Mouse (Mus musculus) erythroblast, adult 5-6 weeks (primary cell): ENCODE data around the gene Rbfox1. TPM values are rescaled to one million over a fixed set of nuclear protein-coding genes. Genes with fewer than 3 reads are reported as not detected.

ENCODE experiments used
- ATAC-seq: replicated peaks from 2 replicates; pipeline ENCODE4 v1.8.0; 2016; ENCODE audit warnings: moderate number of reproducible peaks, mild to moderate bottlenecking, moderate TSS enrichment, inconsistent platforms; ENCODE audit not compliant: poor library complexity, low FRiP score, severe bottlenecking
- total RNA-seq, 2 experiments: library from RNA; stranded (forward) in 1 of 2; stranded (reverse) in 1 of 2; fragments of 150-400 nt in 1 of 2; fragments of 200-764, 138-1000 nt in 1 of 2; gene quantifications; 2 replicates each; pipeline versions ENCODE4 v1.2.3 to v1.2.4; 2015 to 2017; ENCODE audit warnings: low replicate concordance in 2 of 2

The Rbfox1 gene
- total RNA-seq, 2 experiments from 2014 or later = not detected

DNA sequence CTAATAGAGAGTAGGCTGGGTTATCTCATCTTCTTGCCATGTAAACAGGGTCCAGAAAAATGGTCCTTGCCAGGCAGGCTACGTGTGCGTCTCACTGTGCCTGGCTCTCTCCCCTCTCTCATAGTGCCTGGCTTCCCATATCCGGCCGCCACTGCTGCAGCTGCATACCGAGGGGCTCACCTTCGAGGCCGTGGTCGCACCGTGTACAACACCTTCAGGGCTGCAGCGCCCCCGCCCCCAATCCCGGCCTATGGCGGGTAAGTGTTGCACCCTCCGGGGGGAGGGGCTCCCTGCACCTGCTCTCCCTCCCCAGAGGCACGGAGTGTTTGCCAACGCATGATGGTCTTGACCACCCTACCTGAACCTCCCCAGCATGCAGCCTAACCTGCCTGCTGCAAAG lies 1467.7 kb downstream of the Rbfox1 start:
- no peak for ATAC-seq

- no peak for ATAC-seq
Observed at GRCm38 (mm10) chr16:7354116-7354515, 1469.0 kb downstream of the Rbfox1 start.

DNA sequence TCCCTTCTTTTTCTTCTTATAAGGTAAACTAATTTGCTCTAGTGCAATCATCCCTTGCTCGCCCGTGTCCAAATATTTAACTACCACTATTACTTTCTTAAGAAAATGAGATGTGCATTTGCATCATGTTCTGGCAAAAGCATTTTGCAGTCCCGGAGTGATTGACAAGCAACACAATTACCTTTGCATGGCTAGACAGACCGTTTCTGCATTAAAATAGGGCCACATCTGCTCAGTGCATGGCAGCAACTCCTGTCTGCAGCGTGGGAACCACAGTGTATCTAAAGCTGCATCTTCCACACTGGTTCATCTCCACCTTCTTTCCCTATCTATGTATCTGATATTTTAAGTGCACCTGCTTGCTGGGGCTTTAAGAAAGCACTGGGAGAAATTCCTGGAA lies 1473.9 kb downstream of the Rbfox1 start:
- no peak for ATAC-seq

DNA sequence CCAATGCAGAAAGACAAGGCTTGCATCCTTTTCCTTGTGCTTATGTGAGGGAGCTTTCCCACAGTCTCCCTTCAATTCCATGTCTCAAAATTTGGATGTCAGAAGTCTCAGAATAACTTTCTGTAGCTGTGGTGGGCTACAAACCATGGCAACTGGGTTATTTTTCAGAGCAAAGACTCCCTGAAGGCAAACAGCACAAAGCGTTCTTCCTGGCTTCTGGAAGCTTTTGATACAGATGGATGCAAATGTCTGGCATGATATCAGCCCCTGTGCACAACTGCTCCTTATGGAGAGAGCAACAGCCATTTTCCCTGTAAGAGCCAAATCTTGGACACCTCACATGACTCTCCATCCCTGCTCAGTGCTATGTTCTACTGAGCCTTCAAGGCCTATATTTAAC lies 1475.6 kb downstream of the Rbfox1 start:
- ATAC-seq = no peak

GRCm38 (mm10) chr16:7365878-7366277 lies 1480.7 kb downstream of the Rbfox1 start:
- ATAC-seq = no peak

GRCm38 (mm10) chr16:7374146-7374545 lies 1489.0 kb downstream of the Rbfox1 start:
- no peak for ATAC-seq

GRCm38 (mm10) chr16:7374674-7375073 lies 1489.5 kb downstream of the Rbfox1 start:
- ATAC-seq = no peak

DNA sequence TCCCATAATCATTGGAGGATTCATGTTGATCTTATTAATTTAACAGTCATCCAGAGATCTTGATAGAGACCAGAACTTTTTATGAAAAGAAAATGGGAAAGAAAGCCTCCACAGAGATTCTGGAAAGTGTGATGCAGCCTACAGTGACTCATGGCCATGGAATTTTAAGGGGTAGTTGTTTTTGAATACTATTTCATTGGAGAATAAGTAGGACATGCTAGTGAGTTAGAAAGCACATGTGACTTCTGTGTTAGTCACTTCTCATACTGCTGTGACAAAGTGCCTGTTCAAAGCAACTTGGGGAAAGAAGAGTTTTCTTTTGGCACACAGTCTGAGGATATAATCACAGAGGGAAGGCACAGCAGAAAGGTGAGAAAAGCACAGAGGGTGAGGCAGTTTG lies 1510.9 kb downstream of the Rbfox1 start:
- no peak for ATAC-seq

DNA sequence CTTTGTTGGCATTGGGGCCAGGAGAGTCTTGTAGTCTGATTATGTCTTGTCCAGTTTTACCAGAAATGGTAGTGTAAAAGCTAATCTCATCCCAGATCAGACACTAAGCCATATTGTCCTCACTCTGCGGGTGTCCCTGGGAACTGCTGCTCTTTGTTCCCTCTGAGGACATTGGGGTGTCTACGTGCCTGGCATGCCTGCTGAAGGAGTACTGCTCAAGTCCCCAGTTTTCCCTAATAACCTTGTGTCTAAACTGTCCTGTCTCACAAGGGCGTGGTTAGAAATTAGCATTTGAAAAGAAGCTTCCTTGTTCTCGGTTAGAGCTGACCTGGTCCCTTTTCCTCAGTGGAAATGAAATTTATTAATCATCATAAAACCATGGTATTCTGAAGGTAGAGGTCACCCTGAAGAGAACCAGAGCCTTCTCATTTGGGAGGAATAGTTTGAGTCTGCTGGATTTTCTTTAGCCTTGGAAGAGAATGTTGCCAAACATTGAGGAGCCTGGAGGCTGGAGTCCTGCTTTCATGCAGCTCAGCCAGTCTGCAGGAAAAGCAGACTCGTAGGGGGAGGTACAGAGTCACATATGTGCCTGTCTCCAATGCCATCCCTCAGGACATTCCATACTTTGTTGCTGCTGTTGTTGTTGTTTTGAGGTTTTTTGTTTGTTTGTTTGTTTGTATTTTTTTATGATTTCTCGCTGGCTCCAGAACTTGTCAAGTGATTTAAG lies 1519.8 kb downstream of the Rbfox1 start:
- no peak for ATAC-seq

DNA sequence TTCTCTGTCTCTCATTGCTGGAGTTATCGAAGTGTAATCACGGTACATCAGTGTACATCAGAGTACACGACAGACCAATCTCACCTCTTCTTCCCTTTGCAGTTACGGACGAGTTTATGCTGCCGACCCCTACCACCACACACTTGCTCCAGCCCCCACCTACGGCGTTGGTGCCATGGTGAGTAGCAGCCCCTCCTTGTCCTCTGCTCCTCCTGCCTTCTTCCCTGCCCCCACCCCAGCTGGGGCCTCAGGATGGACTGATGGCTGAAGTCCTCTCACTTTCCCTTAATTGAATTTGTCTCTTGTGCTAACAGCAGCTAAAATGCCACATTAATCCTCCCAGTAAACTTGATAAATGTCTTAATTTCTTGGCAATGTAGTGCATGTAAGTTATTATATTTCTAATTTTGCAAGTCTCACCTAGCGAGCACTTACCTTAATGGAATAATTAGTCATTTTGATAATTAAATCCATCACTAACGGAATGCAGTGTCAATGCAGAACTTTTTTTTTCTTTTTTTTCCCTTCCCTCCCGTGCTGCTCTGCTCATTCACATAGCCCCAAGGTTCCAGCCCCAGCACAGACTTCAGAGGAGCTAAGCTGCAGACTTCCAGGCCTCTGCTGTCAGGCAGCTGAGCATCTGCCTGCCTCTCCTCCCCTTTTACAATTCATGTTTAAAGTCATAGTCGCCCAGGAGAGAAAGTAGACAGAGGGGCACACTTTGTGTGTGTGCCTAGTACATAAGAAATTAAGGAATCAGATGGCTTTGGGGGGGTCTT lies 1522.9 kb downstream of the Rbfox1 start:
- ATAC-seq = no peak

- no peak for ATAC-seq
Observed at GRCm38 (mm10) chr16:7419655-7420281, 1534.6 kb downstream of the Rbfox1 start.

DNA sequence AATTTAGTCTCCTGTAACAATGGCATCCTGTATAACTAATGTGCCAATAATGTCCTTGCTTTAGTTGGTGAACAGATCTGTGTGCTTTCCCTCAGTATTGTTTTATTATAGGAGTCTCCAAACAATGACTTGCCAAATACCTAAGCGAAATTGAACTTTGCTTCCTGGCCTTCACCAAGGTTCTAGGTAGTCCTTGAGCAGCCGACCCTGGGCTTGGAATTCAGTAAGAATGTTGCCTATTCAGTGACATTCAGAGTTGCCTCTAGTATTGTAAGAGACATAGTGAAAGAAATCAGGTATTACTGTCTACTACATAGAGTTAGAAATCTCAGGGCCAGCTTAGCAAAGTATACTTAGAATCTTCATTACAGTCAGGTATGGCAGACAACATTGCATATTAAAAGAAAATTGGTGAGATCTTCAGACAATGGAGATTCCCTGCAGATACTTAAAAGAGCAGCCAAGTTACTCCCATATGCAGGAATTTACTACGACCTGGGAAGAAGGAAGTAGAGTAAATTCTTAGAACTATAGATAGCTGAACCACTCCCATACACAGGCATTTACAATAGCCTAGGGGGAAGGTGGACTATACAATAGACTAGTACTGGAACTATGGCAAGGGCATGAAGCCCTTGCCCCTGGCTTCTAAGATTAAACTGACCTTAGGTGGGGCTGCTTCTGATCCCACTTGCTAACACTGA lies 1540.4 kb downstream of the Rbfox1 start:
- no peak for ATAC-seq

DNA sequence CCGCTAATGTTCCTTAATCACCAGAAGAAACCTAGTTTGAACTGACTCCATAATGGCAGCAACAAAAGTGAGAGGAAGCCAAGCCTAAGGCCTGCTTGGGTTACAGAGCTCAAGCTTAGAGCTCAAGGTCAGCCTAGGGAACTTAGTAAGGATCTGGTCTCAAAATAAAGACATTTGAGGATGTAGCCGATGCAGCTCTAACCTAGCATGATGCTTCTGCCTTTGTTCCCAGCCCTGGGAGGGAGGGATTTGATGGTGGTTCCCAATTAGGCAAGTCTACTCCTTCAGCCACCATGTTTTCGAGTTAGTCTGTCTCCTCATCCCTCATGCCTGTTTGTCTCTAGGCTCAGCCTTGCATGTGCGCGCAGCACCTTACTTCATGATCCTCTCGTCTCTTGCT lies 1548.1 kb downstream of the Rbfox1 start:
- no peak for ATAC-seq

GRCm38 (mm10) chr16:7446791-7447290 lies 1561.7 kb downstream of the Rbfox1 start:
- no peak for ATAC-seq

DNA sequence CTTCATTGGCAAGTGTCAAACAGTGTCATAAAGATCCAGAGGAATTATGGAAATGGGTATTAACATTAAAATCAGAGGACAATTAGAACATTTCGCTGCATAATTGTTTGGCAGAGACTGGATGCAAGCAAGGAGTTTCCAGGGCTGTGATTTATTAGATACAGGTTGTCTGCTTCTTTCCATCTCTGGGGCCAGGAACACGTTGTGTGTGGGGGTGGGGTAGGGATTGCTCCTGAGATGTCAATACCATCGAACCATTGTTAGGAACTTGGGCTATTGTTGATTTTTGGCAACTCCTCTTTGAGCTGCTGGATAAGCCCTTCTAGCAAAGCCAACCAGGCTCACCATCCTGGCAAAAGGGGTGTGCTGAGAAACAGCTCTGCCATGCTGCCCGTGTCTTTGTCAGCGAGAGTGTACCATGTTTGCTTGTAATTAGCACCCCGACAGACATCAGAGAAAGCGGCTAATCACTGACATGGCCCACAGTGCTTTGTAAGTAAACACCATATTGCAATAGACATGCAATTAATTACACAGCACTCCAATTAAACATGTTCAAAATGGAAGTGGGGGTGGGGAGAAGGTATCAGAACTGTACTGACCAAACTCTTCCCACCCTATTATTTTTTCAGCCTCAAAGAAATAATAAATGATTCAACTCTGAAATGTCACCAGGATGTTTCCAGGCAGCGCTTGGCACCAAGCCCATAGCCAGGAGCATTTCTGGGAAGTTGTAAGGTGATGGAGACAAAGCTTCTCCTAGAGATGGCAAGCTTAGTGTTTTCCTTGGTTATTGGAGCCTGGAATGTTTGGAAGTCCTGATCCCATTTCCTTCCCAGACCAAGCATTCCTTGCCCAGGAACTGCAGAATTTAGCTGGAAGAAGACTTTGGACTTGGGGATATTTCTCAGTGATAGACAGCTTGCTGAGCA lies 1562.8 kb downstream of the Rbfox1 start:
- ATAC-seq = no peak

GRCm38 (mm10) chr16:7451193-7451592 lies 1566.0 kb downstream of the Rbfox1 start:
- ATAC-seq = no peak

GRCm38 (mm10) chr16:7457571-7457970 lies 1572.4 kb downstream of the Rbfox1 start:
- no peak for ATAC-seq
